Mouse (Mus musculus) limb, embryonic 12.5 days (tissue): ENCODE measurements around the gene Smyd4. TPM values are rescaled to one million over a fixed set of nuclear protein-coding genes. Genes with fewer than 3 reads are reported as not detected.

Experiments used
- ATAC-seq: fragments of 200-750 bp; cut with Nextera tagmentation; 2 replicates; pipeline ENCODE4 v1.8.0; 2017; ENCODE audit warnings: low read depth, moderate TSS enrichment; ENCODE audit not compliant: insufficient number of reproducible peaks, insufficient read depth, low FRiP score, low TSS enrichment
- H3K27ac ChIP-seq: fragments of 300-500 bp; sonication (generic); 2 replicates; pipeline ENCODE4 v1.5.1; 2016; ENCODE audit warnings: mild to moderate bottlenecking, moderate library complexity
- H3K27me3 ChIP-seq: fragments of 300-500 bp; sonication (generic); 2 replicates; pipeline ENCODE4 v1.6.1; 2016; ENCODE audit warnings: mild to moderate bottlenecking, moderate library complexity
- H3K36me3 ChIP-seq: fragments of 300-500 bp; sonication (generic); 2 replicates; pipeline ENCODE4 v1.6.1; 2016; ENCODE audit warnings: mild to moderate bottlenecking, moderate library complexity
- H3K4me1 ChIP-seq: fragments of 300-500 bp; sonication (generic); replicated peaks from 2 replicates; pipeline ENCODE4 v1.6.1; 2016
- H3K4me2 ChIP-seq: fragments of 300-500 bp; sonication (generic); 2 replicates; pipeline ENCODE4 v1.6.1; 2016; ENCODE audit warnings: mild to moderate bottlenecking, moderate library complexity
- H3K4me3 ChIP-seq: fragments of 300-500 bp; sonication (generic); replicated peaks from 2 replicates; pipeline ENCODE4 v1.5.1; 2016; ENCODE audit warnings: mild to moderate bottlenecking
- H3K9ac ChIP-seq: fragments of 300-500 bp; sonication (generic); replicated peaks from 2 replicates; pipeline ENCODE4 v1.6.1; 2016; ENCODE audit warnings: mild to moderate bottlenecking, moderate library complexity
- H3K9me3 ChIP-seq: fragments of 300-500 bp; sonication (generic); 2 replicates; pipeline ENCODE4 v1.6.1; 2016; ENCODE audit warnings: mild to moderate bottlenecking, moderate library complexity
- WGBS: fragments of 180-500 bp; shearing (Covaris S2); methylation state at CpG from one replicate; pipeline ENCODE4 v1.1.7; 2016; 5-methylcytosine and 5-hydroxymethylcytosine counted together
- polyA plus RNA-seq: library from polyadenylated mRNA; unstranded; fragments of >200 nt; fragmentation: Nextera tagmentation; extraction: Ambion mirVana; gene quantifications from 2 replicates; pipeline ENCODE4 v1.2.1, GENCODE M21; 2016

The Smyd4 gene
- polyA plus RNA-seq, 1 experiment from 2014 or later, result 22.7 TPM

DNA sequence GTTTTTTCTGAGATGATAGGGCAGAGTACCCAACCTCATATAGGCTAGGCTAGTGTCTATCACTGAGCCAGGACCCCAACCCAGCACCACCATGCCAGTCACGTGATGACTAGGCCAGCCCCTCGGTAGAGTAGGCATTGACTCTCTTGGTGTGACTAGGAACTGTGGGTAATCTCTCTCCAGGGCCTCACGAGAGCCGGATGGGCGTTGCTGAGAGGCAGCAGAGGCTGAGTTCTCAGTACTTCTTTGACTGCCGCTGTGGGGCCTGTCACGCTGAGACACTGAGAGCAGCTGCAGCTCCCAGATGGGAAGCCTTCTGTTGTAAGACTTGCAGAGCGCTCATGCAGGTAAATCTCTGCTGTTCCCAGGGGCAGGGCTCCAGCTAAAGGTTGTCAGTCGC is 51.9 kb downstream of the Smyd4 start:
- no peak overlapping the region for H3K4me3 ChIP-seq
- no peak overlapping the region for H3K9ac ChIP-seq
- H3K27me3 ChIP-seq, result no peaks in the 10 kb centered on the region
- H3K4me1 ChIP-seq, result no peaks in the 10 kb centered on the region
- no peaks in the 10 kb centered on the region for H3K9me3 ChIP-seq
- WGBS, result 73% methylated on average over 9 of the region's 9 CpGs
- H3K27ac ChIP-seq, result no peak overlapping the region
- H3K4me2 ChIP-seq, result no peak overlapping the region
- no peak for ATAC-seq
- peaks cover 19% of the 10 kb centered on the region; the same call in 1 of the 2 replicates for H3K36me3 ChIP-seq

DNA sequence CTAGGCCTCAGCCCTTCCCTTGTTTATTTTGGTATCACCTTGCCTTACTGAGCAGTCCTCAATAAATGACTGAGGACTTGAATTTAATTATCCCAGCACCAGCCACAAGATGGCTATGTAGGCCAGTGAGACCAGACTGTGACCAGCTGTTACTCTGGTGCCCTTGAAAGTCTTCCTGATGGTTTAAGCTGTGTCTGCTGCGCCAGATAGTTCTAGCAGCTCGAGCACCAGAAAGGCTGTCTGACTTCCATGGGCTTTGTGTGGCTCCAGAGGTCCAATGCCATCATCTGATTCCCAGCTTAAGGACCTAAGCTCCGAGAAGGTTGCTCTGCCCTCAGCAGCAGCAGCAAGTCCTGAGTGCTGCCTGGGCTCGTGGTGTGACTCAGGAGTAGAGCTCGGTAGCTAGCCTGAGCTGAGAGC is 54.0 kb downstream of the Smyd4 start:
- H3K4me3 ChIP-seq, result no peak overlapping the region

GRCm38 (mm10) chr11:75403301-75404052 is 55.2 kb downstream of the Smyd4 start:
- ATAC-seq, result no peak
- no peaks in the 10 kb centered on the region for H3K4me1 ChIP-seq
- no peak overlapping the region for H3K4me3 ChIP-seq
- H3K27me3 ChIP-seq, result no peaks in the 10 kb centered on the region
- H3K4me2 ChIP-seq, result no peak overlapping the region
- H3K9ac ChIP-seq, result no peak overlapping the region
- no peaks in the 10 kb centered on the region for H3K9me3 ChIP-seq
- peaks cover 29% of the 10 kb centered on the region; the same call in 1 of the 2 replicates for H3K36me3 ChIP-seq
- H3K27ac ChIP-seq, result no peak overlapping the region
- 72% methylated on average over 6 of the region's 6 CpGs for WGBS

More for the DNA sequence above, 54.0 kb downstream of the Smyd4 start:
- H3K36me3 ChIP-seq, result peaks cover 28% of the 10 kb centered on the region; the same call in 1 of the 2 replicates
- H3K9me3 ChIP-seq, result no peaks in the 10 kb centered on the region
- no peaks in the 10 kb centered on the region for H3K27me3 ChIP-seq
- no peak for ATAC-seq
- WGBS, result 66% methylated on average over 5 of the region's 5 CpGs
- H3K9ac ChIP-seq, result no peak overlapping the region
- H3K4me1 ChIP-seq, result no peaks in the 10 kb centered on the region
- H3K4me2 ChIP-seq, result no peak overlapping the region
- no peak overlapping the region for H3K27ac ChIP-seq

GRCm38 (mm10) chr11:75404801-75405200 is 56.6 kb downstream of the Smyd4 start:
- Histone ChIP-seq H3K9ac (no peak overlapping the region), H3K27me3 (no peaks in the 10 kb centered on the region), H3K9me3 (no peaks in the 10 kb centered on the region), H3K36me3 (peaks cover 36% of the 10 kb centered on the region), H3K4me2 (no peak overlapping the region), H3K4me3 (no peak overlapping the region), H3K27ac (no peak overlapping the region), H3K4me1 (no peaks in the 10 kb centered on the region)
- 85% methylated on average over 6 of the region's 6 CpGs for WGBS
- no peak for ATAC-seq

DNA sequence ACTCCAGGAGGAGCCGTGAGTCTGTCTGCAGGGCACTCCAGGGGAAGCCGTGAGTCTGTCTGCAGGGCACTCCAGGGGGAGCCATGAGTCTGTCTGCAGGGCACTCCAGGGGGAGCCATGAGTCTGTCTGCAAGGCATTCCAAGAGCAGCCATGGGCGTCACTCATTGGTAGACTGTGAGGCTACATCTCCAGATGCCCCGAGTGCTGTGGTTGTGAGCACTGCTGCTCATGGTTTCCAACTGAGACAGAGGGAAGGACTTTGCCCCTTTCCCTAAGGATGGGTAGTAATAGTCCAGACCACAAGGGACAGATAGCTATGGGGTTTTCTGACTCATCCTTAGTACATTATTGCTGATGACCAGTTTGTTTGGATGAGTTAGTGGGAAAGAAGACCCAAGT is 57.9 kb downstream of the Smyd4 start:
- H3K4me3 ChIP-seq, result no peak overlapping the region
- WGBS, result 68% methylated on average over 4 of the region's 4 CpGs
- no peak overlapping the region for H3K9ac ChIP-seq
- no peak for ATAC-seq
- no peak overlapping the region for H3K27ac ChIP-seq
- H3K9me3 ChIP-seq, result no peaks in the 10 kb centered on the region
- peaks cover 44% of the 10 kb centered on the region for H3K36me3 ChIP-seq
- no peaks in the 10 kb centered on the region for H3K4me1 ChIP-seq
- no peaks in the 10 kb centered on the region for H3K27me3 ChIP-seq
- H3K4me2 ChIP-seq, result no peak overlapping the region

GRCm38 (mm10) chr11:75406865-75407264 is 58.6 kb downstream of the Smyd4 start:
- Histone ChIP-seq H3K36me3 (peaks cover 48% of the 10 kb centered on the region), H3K9me3 (no peaks in the 10 kb centered on the region), H3K4me2 (no peak overlapping the region), H3K27ac (no peak overlapping the region), H3K27me3 (no peaks in the 10 kb centered on the region), H3K4me1 (no peaks in the 10 kb centered on the region), H3K4me3 (no peak overlapping the region), H3K9ac (no peak overlapping the region)
- 43% methylated on average over 3 of the region's 3 CpGs for WGBS
- no peak for ATAC-seq

DNA sequence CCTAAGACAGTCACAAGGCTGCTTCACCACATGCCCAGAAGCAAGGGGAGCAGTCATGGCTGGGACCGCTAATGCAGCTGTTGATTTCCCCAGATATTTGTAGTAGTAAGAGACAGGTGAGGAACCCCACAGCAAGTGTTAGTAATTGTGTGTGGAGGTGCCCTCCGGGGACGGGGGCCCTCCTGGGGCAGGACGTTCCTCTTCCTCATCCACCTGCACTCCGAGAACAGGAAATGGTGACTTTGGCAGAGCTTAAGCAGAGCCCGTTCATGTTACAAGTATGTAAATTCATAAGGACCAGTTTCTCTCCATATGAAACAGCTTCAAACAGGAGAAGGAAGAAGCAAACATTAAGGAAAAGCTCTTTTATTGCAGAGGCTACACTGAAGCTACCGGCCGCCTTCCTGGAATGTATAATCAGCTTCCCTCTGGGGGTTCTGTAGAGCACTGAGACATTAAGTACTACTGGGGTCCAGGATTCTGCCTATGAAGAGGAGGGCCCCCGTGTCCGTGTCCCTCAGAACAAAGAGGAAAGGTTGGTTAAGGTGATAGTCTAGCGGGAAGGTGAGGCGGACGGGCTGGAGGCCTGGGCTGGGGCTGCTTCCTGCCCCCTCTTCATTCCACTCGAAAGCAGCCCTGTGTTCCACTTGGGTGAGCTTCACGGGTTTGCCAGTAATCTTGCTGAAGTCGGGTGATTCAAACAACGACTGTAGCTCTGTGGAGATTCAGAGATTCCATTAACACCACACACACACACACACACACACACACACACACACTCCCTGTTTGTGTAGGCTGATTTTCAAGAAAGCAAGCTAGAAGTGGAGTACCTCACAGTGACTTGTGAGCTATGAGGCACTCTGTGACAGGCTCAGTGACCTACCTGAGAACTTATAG is 61.7 kb downstream of the Smyd4 start:
- no peak overlapping the region for H3K4me3 ChIP-seq

GRCm38 (mm10) chr11:75410591-75410990 is 62.4 kb downstream of the Smyd4 start:
- Histone ChIP-seq H3K4me1 (no peaks in the 10 kb centered on the region), H3K9me3 (no peaks in the 10 kb centered on the region), H3K27ac (no peak overlapping the region), H3K4me2 (no peak overlapping the region), H3K4me3 (no peak overlapping the region), H3K27me3 (no peaks in the 10 kb centered on the region), H3K9ac (no peak overlapping the region), H3K36me3 (peaks cover 73% of the 10 kb centered on the region)
- 89% methylated on average over 7 of the region's 7 CpGs for WGBS
- ATAC-seq, result no peak

More for the DNA sequence above, 61.7 kb downstream of the Smyd4 start:
- Histone ChIP-seq H3K36me3 (peaks cover 68% of the 10 kb centered on the region), H3K27ac (no peak overlapping the region), H3K9me3 (no peaks in the 10 kb centered on the region), H3K9ac (no peak overlapping the region), H3K4me2 (no peak overlapping the region), H3K4me1 (no peaks in the 10 kb centered on the region), H3K27me3 (no peaks in the 10 kb centered on the region)
- WGBS, result 87% methylated on average over 17 of the region's 17 CpGs
- ATAC-seq, result no peak

DNA sequence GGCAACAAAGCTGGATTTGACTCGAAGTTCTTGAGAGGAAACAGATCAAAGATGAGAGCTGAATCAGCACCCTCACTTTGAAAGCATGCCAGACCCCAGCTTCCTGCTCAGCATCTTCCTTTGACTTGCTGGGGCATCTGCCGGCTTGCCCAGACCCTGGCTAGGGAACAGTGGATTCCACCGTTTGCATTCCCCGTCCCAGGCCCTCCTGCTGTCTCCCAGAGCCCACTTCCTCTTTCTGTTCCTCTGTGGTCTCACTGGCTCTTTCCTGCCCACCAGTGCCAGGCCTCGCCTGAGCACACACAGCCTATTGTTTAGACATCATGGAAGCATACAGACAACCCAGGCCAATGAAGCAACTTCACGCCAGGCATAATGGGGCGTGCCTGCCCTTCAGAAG is 66.9 kb downstream of the Smyd4 start:
- no peaks in the 10 kb centered on the region for H3K9me3 ChIP-seq
- no peak overlapping the region for H3K4me2 ChIP-seq
- no peak overlapping the region for H3K27ac ChIP-seq
- ATAC-seq, result no peak
- 64% methylated on average over 7 of the region's 7 CpGs for WGBS
- H3K27me3 ChIP-seq, result no peaks in the 10 kb centered on the region
- no peak overlapping the region for H3K9ac ChIP-seq
- H3K4me1 ChIP-seq, result no peaks in the 10 kb centered on the region
- H3K4me3 ChIP-seq, result no peak overlapping the region
- peaks cover 73% of the 10 kb centered on the region for H3K36me3 ChIP-seq

DNA sequence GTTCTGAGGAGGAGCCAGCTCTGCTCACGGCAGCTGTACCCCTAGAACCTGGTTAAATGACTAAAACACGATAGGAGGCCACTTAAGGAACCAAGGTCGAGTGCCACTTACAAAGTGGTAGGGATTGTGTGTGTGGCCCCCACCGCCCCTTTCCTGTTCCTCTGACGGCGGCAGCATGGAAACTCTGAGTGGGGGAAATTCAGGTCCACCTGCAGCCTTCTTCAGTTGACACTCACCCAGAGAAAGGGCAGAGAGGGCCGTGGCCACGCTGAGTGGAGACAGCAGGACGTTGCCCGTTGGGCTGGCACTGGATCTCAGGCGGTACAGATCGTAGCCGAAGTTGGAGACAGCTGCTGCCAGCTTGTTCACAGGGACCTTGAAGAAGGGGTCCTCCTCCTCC is 67.8 kb downstream of the Smyd4 start:
- Histone ChIP-seq H3K4me2 (no peak overlapping the region), H3K27me3 (no peaks in the 10 kb centered on the region), H3K4me1 (peaks cover 8% of the 10 kb centered on the region), H3K27ac (no peak overlapping the region), H3K9me3 (no peaks in the 10 kb centered on the region), H3K9ac (no peak overlapping the region), H3K4me3 (no peak overlapping the region), H3K36me3 (peaks cover 64% of the 10 kb centered on the region)
- WGBS, result 91% methylated on average over 13 of the region's 13 CpGs
- no peak for ATAC-seq

DNA sequence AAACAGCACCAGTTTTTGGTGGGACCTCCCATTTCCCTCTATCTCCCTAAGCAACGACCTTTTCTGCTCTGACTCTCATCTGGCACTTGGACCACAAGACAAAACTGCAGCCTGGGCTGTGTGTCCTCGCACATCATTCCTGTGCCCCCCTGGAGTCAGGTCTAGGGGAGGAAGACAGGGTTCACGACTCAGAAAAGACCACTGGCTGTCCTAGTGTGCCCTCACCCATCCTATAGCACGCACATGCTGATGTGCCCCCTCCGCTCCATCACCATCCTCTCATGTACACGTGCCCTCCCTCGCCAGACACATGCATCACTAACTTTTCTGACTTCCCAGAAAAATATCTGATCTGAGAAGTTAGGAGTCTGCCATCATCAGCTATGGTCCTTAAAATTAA is 71.8 kb downstream of the Smyd4 start:
- Histone ChIP-seq H3K4me3 (no peak overlapping the region), H3K27ac (no peak overlapping the region), H3K36me3 (peaks cover 28% of the 10 kb centered on the region), H3K9me3 (no peaks in the 10 kb centered on the region), H3K9ac (no peak overlapping the region), H3K4me1 (peaks cover 18% of the 10 kb centered on the region), H3K4me2 (peak overlapping the region; percentile 68; the same call in 1 of the 2 replicates), H3K27me3 (no peaks in the 10 kb centered on the region)
- ATAC-seq, result no peak
- 86% methylated on average over 7 of the region's 7 CpGs for WGBS
